Mouse (Mus musculus) G1E (cell line): ENCODE results near the gene Hist1h2bh.

Source experiments
- CTCF ChIP-seq: IDR thresholded peaks from 2 replicates; pipeline ENCODE4 v1.5.1; 2012; ENCODE audit warnings: low read depth, low read length, inconsistent platforms, mixed read lengths
- GATA1 ChIP-seq: IDR thresholded peaks from 2 replicates; pipeline ENCODE4 v1.6.1; 2012; ENCODE audit warnings: borderline replicate concordance, low read length, inconsistent platforms, mixed read lengths
- POLR2AphosphoS5 ChIP-seq: IDR thresholded peaks from 2 replicates; pipeline ENCODE4 v1.6.1; 2012; ENCODE audit warnings: low read depth, low read length, inconsistent platforms; ENCODE audit not compliant: insufficient replicate concordance

DNA sequence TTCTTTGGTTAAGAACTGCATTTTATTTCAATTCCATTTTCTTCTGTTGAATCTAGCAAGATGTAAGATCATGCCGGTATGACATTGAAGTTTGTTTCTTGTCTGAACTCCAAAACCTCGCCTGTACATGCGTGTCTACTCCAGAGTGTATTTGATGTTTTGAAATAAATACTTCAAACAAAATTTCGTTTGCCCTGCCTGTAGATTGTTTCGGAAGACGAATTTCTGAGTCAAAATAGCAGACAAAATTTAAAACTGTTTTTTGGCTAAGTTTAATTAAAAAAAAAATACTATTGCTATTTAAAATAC lies 24.9 kb downstream of the Hist1h2bh start:
- TF ChIP-seq CTCF, result no peak
- TF ChIP-seq POLR2AphosphoS5, result no peak
- TF ChIP-seq GATA1, result no peak
